Mouse (Mus musculus) embryonic facial prominence, embryonic 10.5 days (tissue): ENCODE results near the gene Gm42906. TPM values are rescaled to one million over a fixed set of nuclear protein-coding genes. Genes with fewer than 3 reads are reported as not detected.

ENCODE experiments used
- DNase-seq: peaks from one replicate; pipeline ENCODE4 v3.0.0-alpha.2; 2017; ENCODE audit warnings: low spot score
- H3K27ac ChIP-seq: fragments of 300-500 bp; sonication (generic); replicated peaks from 2 replicates; pipeline ENCODE4 v1.5.1; 2016; ENCODE audit warnings: mild to moderate bottlenecking
- H3K27me3 ChIP-seq: fragments of 300-500 bp; sonication (generic); replicated peaks from 2 replicates; pipeline ENCODE4 v1.6.1; 2016; ENCODE audit warnings: low read depth, mild to moderate bottlenecking; ENCODE audit not compliant: poor library complexity, severe bottlenecking
- H3K36me3 ChIP-seq: fragments of 300-500 bp; sonication (generic); replicated peaks from 2 replicates; pipeline ENCODE4 v1.6.1; 2016; ENCODE audit warnings: mild to moderate bottlenecking, moderate library complexity
- H3K4me1 ChIP-seq: fragments of 300-500 bp; sonication (generic); 2 replicates; pipeline ENCODE4 v1.6.1; 2016
- H3K4me3 ChIP-seq: fragments of 300-500 bp; sonication (generic); 2 replicates; pipeline ENCODE4 v1.5.1; 2016; ENCODE audit warnings: mild to moderate bottlenecking, moderate library complexity
- H3K9me3 ChIP-seq: fragments of 300-500 bp; sonication (generic); 2 replicates; pipeline ENCODE4 v1.6.1; 2016; ENCODE audit warnings: mild to moderate bottlenecking
- WGBS: fragments of 180-500 bp; shearing (Covaris S2); methylation state at CpG from one replicate; pipeline ENCODE4 v1.1.7; 2016; 5-methylcytosine and 5-hydroxymethylcytosine counted together
- polyA plus RNA-seq: library from polyadenylated mRNA; unstranded; fragments of >200 nt; fragmentation: Nextera tagmentation; extraction: Ambion mirVana; gene quantifications from 2 replicates; pipeline ENCODE4 v1.2.1, GENCODE M21; 2016

The Gm42906 gene
- polyA plus RNA-seq, 1 experiment from 2014 or later: not detected

- DNase-seq: no peak
- no peak overlapping the region for H3K27ac ChIP-seq
- WGBS: 93% methylated on average over 2 of the region's 2 CpGs
- no peaks in the 10 kb centered on the region for H3K36me3 ChIP-seq
- no peaks in the 10 kb centered on the region; the same call in 1 of the 2 replicates for H3K9me3 ChIP-seq
- H3K27me3 ChIP-seq: no peaks in the 10 kb centered on the region
- no peak overlapping the region for H3K4me3 ChIP-seq
- no peaks in the 10 kb centered on the region for H3K4me1 ChIP-seq
Observed at GRCm38 (mm10) chr5:151275986-151276385, 152.0 kb downstream of the Gm42906 start.

DNA sequence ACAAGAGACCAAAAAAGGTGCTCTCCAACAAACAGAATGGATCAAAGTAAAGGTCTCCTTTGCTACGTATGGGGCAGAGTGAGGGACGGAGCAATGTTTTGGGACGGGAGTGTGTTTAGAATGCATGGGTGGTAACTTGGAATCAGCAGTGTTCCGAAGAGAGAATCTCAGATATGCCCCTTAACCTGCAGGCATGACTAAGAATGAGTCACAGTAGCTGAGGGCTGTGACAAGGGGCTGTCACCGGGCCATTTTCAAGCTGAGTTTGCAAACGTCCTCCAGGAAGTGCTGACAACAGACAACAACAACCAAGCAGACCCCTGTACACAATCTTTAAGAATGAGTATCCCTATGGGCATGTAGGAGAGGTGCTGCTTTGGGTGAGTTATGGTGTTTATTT, 153.7 kb downstream of the Gm42906 start:
- WGBS: 70% methylated on average over 6 of the region's 6 CpGs

GRCm38 (mm10) chr5:151270815-151271214, 157.1 kb downstream of the Gm42906 start:
- WGBS: 92% methylated on average over 5 of the region's 5 CpGs
- Histone ChIP-seq H3K4me3 (no peak overlapping the region), H3K36me3 (no peaks in the 10 kb centered on the region), H3K4me1 (no peaks in the 10 kb centered on the region), H3K27ac (no peak overlapping the region), H3K9me3 (no peaks in the 10 kb centered on the region), H3K27me3 (no peaks in the 10 kb centered on the region)
- no peak for DNase-seq

More for the DNA sequence above, 153.7 kb downstream of the Gm42906 start:
- no peaks in the 10 kb centered on the region for H3K4me1 ChIP-seq
- no peaks in the 10 kb centered on the region; the same call in 1 of the 2 replicates for H3K9me3 ChIP-seq
- H3K36me3 ChIP-seq: no peaks in the 10 kb centered on the region
- no peak overlapping the region for H3K27ac ChIP-seq
- no peaks in the 10 kb centered on the region for H3K27me3 ChIP-seq
- H3K4me3 ChIP-seq: no peak overlapping the region
- DNase-seq: no peak

DNA sequence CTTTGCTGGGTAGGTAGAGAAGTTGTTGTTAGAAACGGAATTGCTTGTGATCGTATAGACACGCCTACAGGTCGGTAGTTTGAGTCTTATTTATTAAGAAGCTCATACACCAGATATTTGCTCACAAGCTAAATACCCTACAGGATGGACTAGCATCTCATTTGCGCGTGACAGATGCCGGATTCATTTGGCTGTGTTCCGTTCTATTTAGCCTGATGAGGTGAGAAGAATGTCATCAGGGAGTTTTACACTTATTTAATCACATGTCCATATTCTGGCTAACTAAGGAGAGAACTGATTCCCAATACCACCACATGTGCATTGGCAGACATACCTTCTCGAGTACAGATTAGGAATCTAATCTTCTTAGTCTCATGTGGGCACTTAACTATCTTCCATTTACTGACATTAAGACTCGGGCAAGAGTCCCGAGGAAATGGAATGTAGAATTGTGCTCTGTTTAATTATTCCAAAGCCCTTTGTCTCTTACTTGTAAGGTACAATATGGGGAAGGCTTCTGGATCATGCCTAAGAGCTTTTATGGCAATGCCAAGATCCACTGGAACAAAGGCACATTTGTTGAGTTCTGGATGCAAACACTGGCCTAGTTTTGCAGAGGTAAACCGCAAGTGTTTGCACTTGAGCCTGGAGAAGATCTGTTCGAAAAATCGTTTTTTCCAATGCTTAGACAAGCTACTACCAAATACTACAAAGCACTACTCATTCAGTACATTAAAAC, 160.9 kb downstream of the Gm42906 start:
- no peak for DNase-seq
- Histone ChIP-seq H3K27me3 (no peaks in the 10 kb centered on the region), H3K9me3 (no peaks in the 10 kb centered on the region), H3K27ac (no peak overlapping the region), H3K4me1 (no peaks in the 10 kb centered on the region), H3K4me3 (no peak overlapping the region), H3K36me3 (no peaks in the 10 kb centered on the region)
- WGBS: 90% methylated on average over 14 of the region's 14 CpGs

GRCm38 (mm10) chr5:151261558-151261957, 166.4 kb downstream of the Gm42906 start:
- WGBS: 88% methylated on average over 2 of the region's 2 CpGs
- Histone ChIP-seq H3K4me1 (no peaks in the 10 kb centered on the region), H3K36me3 (no peaks in the 10 kb centered on the region), H3K4me3 (no peak overlapping the region), H3K27ac (no peak overlapping the region), H3K27me3 (no peaks in the 10 kb centered on the region), H3K9me3 (no peaks in the 10 kb centered on the region)
- DNase-seq: no peak

GRCm38 (mm10) chr5:151252213-151252612, 175.8 kb downstream of the Gm42906 start:
- H3K27ac ChIP-seq: no peak overlapping the region
- 56% methylated on average over 8 of the region's 8 CpGs for WGBS

DNA sequence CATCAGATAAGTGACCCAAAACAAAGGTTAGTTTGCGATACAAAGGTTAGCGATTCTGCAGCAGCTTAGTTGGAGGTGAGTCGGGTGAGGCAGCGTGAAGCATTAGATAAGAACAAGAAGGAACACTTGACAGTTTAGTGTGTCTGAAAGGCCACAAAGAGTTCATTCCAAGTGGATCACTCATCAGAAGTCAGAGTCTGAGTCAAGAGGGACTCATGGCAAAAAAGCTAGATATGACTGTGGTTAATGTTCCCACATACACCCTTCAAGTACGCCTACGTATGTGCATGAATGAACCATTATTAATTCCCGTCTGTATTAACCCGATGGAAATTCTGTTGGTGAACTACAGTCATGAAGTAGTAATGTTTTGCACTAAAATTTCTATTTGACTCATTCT, 176.3 kb downstream of the Gm42906 start:
- no peaks in the 10 kb centered on the region for H3K9me3 ChIP-seq
- no peaks in the 10 kb centered on the region for H3K27me3 ChIP-seq
- H3K4me1 ChIP-seq: peaks cover 7% of the 10 kb centered on the region; the same call in 1 of the 2 replicates
- no peak overlapping the region for H3K27ac ChIP-seq
- no peak overlapping the region for H3K4me3 ChIP-seq
- DNase-seq: no peak
- no peaks in the 10 kb centered on the region for H3K36me3 ChIP-seq
- WGBS: 92% methylated on average over 8 of the region's 8 CpGs

More at GRCm38 (mm10) chr5:151252213-151252612, 175.8 kb downstream of the Gm42906 start:
- no peak for DNase-seq
- no peaks in the 10 kb centered on the region for H3K9me3 ChIP-seq
- H3K36me3 ChIP-seq: no peaks in the 10 kb centered on the region
- H3K4me3 ChIP-seq: no peak overlapping the region
- no peaks in the 10 kb centered on the region for H3K27me3 ChIP-seq
- H3K4me1 ChIP-seq: peaks cover 7% of the 10 kb centered on the region; the same call in 1 of the 2 replicates

GRCm38 (mm10) chr5:151248671-151249620, 179.0 kb downstream of the Gm42906 start:
- no peak overlapping the region for H3K27ac ChIP-seq
- H3K4me3 ChIP-seq: no peak overlapping the region
- peaks cover 7% of the 10 kb centered on the region; the same call in 1 of the 2 replicates for H3K4me1 ChIP-seq
- no peaks in the 10 kb centered on the region for H3K9me3 ChIP-seq
- DNase-seq: no peak
- no peaks in the 10 kb centered on the region for H3K27me3 ChIP-seq
- 77% methylated on average over 10 of the region's 10 CpGs for WGBS
- H3K36me3 ChIP-seq: no peaks in the 10 kb centered on the region

GRCm38 (mm10) chr5:151248084-151248483, 179.9 kb downstream of the Gm42906 start:
- no peak overlapping the region for H3K27ac ChIP-seq
- H3K4me1 ChIP-seq: peaks cover 7% of the 10 kb centered on the region; the same call in 1 of the 2 replicates
- H3K9me3 ChIP-seq: no peaks in the 10 kb centered on the region
- 67% methylated on average over 2 of the region's 2 CpGs for WGBS
- H3K4me3 ChIP-seq: no peak overlapping the region
- H3K36me3 ChIP-seq: no peaks in the 10 kb centered on the region
- no peak for DNase-seq
- no peaks in the 10 kb centered on the region for H3K27me3 ChIP-seq

- peaks cover 7% of the 10 kb centered on the region; the same call in 1 of the 2 replicates for H3K4me1 ChIP-seq
- WGBS: 74% methylated on average over 11 of the region's 11 CpGs
- H3K27ac ChIP-seq: no peak overlapping the region
- no peaks in the 10 kb centered on the region for H3K36me3 ChIP-seq
- no peak for DNase-seq
- H3K27me3 ChIP-seq: no peaks in the 10 kb centered on the region
- H3K4me3 ChIP-seq: no peak overlapping the region
- no peaks in the 10 kb centered on the region for H3K9me3 ChIP-seq
Observed at GRCm38 (mm10) chr5:151247115-151247875, 180.7 kb downstream of the Gm42906 start.

DNA sequence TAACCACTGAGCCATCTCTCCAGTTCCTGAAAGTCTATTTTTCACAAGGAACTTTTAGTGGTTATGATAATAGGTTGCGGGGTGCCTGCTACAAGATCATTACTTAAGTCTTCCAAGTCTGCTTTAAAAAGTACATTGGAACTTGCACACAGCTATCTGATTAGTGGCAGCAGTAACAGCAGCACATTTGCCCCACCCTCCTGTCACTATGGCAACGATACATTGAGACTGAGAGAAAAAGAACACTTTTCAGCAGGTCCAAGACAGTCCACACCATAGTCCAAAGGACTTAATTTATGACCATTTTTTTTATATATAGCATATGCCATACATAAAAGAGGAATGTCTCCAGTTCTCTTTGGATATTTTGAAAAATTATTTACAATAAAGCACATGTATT, 181.7 kb downstream of the Gm42906 start:
- Histone ChIP-seq H3K9me3 (no peaks in the 10 kb centered on the region), H3K4me1 (peaks cover 7% of the 10 kb centered on the region; the same call in 1 of the 2 replicates), H3K4me3 (no peak overlapping the region), H3K27ac (no peak overlapping the region), H3K27me3 (no peaks in the 10 kb centered on the region), H3K36me3 (no peaks in the 10 kb centered on the region)
- WGBS: 95% methylated on average over 2 of the region's 2 CpGs
- DNase-seq: no peak

GRCm38 (mm10) chr5:151245571-151245970, 182.4 kb downstream of the Gm42906 start:
- Histone ChIP-seq H3K36me3 (no peaks in the 10 kb centered on the region), H3K4me1 (peaks cover 7% of the 10 kb centered on the region; the same call in 1 of the 2 replicates), H3K27ac (no peak overlapping the region), H3K27me3 (no peaks in the 10 kb centered on the region), H3K4me3 (no peak overlapping the region), H3K9me3 (no peaks in the 10 kb centered on the region)
- no peak for DNase-seq
- WGBS: 92% methylated on average over 5 of the region's 5 CpGs
